Mouse (Mus musculus): ENCODE data around the gene Idnk. TPM values are rescaled to one million over a fixed set of nuclear protein-coding genes. Genes with fewer than 3 reads are reported as not detected.

The Idnk gene
- polyA plus RNA-seq, 1 experiment from 2014 or later, result 33.4 TPM

GRCm38 (mm10) chr13:58150442-58150841, 7.0 kb upstream of the Idnk start:
- H3K4me3 ChIP-seq (ENCODE audit: low read length), result no peak overlapping the region
- H3K4me1 ChIP-seq (ENCODE audit: control insufficient read depth, insufficient read depth, low read length), result no peaks in the 10 kb centered on the region
- H3K9me3 ChIP-seq (ENCODE audit: control insufficient read depth, low read length), result 0 out of 2 replicates have a peak, but pooled peaks cover 2% of the 10 kb centered on the region
- ATAC-seq (ENCODE audit: low FRiP score, low TSS enrichment), result no peak
- H3K27ac ChIP-seq (ENCODE audit: low read depth, low read length), result no peak overlapping the region
- H3K36me3 ChIP-seq (ENCODE audit: control insufficient read depth, insufficient read depth, low read length), result no peaks in the 10 kb centered on the region
- no peak overlapping the region for H3K4me2 ChIP-seq (replicated peaks; ENCODE audit: low read depth, low read length)
- H3K9ac ChIP-seq (ENCODE audit: low read depth, low read length), result no peak overlapping the region
- no peaks in the 10 kb centered on the region for H3K27me3 ChIP-seq (ENCODE audit: control insufficient read depth, insufficient read depth, low read length)
- WGBS, result 84% methylated on average over 11 of the region's 11 CpGs

GRCm38 (mm10) chr13:58156031-58156430, 1.4 kb upstream of the Idnk start:
- no peak for ATAC-seq (ENCODE audit: low FRiP score, low TSS enrichment)
- Histone ChIP-seq H3K27ac (ENCODE audit: low read depth, low read length) (no peak overlapping the region), H3K27me3 (ENCODE audit: control insufficient read depth, insufficient read depth, low read length) (no peaks in the 10 kb centered on the region), H3K9me3 (ENCODE audit: control insufficient read depth, low read length) (0 out of 2 replicates have a peak, but pooled peaks cover 2% of the 10 kb centered on the region), H3K4me2 (replicated peaks; ENCODE audit: low read depth, low read length) (no peak overlapping the region), H3K36me3 (ENCODE audit: control insufficient read depth, insufficient read depth, low read length) (peaks cover 7% of the 10 kb centered on the region; the same call in 1 of the 2 replicates), H3K9ac (ENCODE audit: low read depth, low read length) (no peak overlapping the region), H3K4me1 (ENCODE audit: control insufficient read depth, insufficient read depth, low read length) (no peaks in the 10 kb centered on the region; the same call in 1 of the 2 replicates), H3K4me3 (ENCODE audit: low read length) (no peak overlapping the region)
- WGBS, result 94% methylated on average over 2 of the region's 2 CpGs

- Histone ChIP-seq H3K4me2 (replicated peaks; ENCODE audit: low read depth, low read length) (peak overlapping the region; percentile 71), H3K9me3 (ENCODE audit: control insufficient read depth, low read length) (0 out of 2 replicates have a peak, but pooled peaks cover 2% of the 10 kb centered on the region), H3K9ac (ENCODE audit: low read depth, low read length) (peak overlapping the region; percentile 53), H3K27me3 (ENCODE audit: control insufficient read depth, insufficient read depth, low read length) (no peaks in the 10 kb centered on the region), H3K27ac (ENCODE audit: low read depth, low read length) (no peak overlapping the region), H3K4me1 (ENCODE audit: control insufficient read depth, insufficient read depth, low read length) (no peaks in the 10 kb centered on the region; the same call in 1 of the 2 replicates), H3K36me3 (ENCODE audit: control insufficient read depth, insufficient read depth, low read length) (peaks cover 7% of the 10 kb centered on the region; the same call in 1 of the 2 replicates), H3K4me3 (ENCODE audit: low read length) (peak overlapping the region; percentile 58)
- ATAC-seq (ENCODE audit: low FRiP score, low TSS enrichment), result no peak
- 32% methylated on average over 8 of the region's 8 CpGs for WGBS
Measured at GRCm38 (mm10) chr13:58157036-58157435, 413 bp upstream of the Idnk start.

- H3K9me3 ChIP-seq (ENCODE audit: control insufficient read depth, low read length), result peaks cover 2% of the 10 kb centered on the region; the same call in 1 of the 2 replicates
- peaks cover 7% of the 10 kb centered on the region; the same call in 1 of the 2 replicates for H3K36me3 ChIP-seq (ENCODE audit: control insufficient read depth, insufficient read depth, low read length)
- no peaks in the 10 kb centered on the region for H3K27me3 ChIP-seq (ENCODE audit: control insufficient read depth, insufficient read depth, low read length)
- H3K4me2 ChIP-seq (replicated peaks; ENCODE audit: low read depth, low read length), result peak overlapping the region; percentile 71
- peak overlapping the region; percentile 58 for H3K4me3 ChIP-seq (ENCODE audit: low read length)
- no peaks in the 10 kb centered on the region; the same call in 1 of the 2 replicates for H3K4me1 ChIP-seq (ENCODE audit: control insufficient read depth, insufficient read depth, low read length)
- no peak overlapping the region for H3K27ac ChIP-seq (ENCODE audit: low read depth, low read length)
- 17% methylated on average over 16 of the region's 16 CpGs for WGBS
- H3K9ac ChIP-seq (ENCODE audit: low read depth, low read length), result peak overlapping the region; percentile 53; the same call in 1 of the 2 replicates
- peak; percentile 38 for ATAC-seq (ENCODE audit: low FRiP score, low TSS enrichment)
Measured at GRCm38 (mm10) chr13:58158099-58158912, 857 bp downstream of the Idnk start.

GRCm38 (mm10) chr13:58160761-58161160, 3.3 kb downstream of the Idnk start:
- ATAC-seq (ENCODE audit: low FRiP score, low TSS enrichment), result no peak
- no peaks in the 10 kb centered on the region; the same call in 1 of the 2 replicates for H3K9me3 ChIP-seq (ENCODE audit: control insufficient read depth, low read length)
- no peak overlapping the region for H3K4me3 ChIP-seq (ENCODE audit: low read length)
- no peak overlapping the region for H3K9ac ChIP-seq (ENCODE audit: low read depth, low read length)
- H3K27ac ChIP-seq (ENCODE audit: low read depth, low read length), result no peak overlapping the region
- H3K27me3 ChIP-seq (ENCODE audit: control insufficient read depth, insufficient read depth, low read length), result no peaks in the 10 kb centered on the region
- no peaks in the 10 kb centered on the region; the same call in 1 of the 2 replicates for H3K4me1 ChIP-seq (ENCODE audit: control insufficient read depth, insufficient read depth, low read length)
- H3K4me2 ChIP-seq (replicated peaks; ENCODE audit: low read depth, low read length), result no peak overlapping the region
- H3K36me3 ChIP-seq (ENCODE audit: control insufficient read depth, insufficient read depth, low read length), result peaks cover 12% of the 10 kb centered on the region; the same call in 1 of the 2 replicates
- 96% methylated on average over 15 of the region's 15 CpGs for WGBS

- Histone ChIP-seq H3K27me3 (ENCODE audit: control insufficient read depth, insufficient read depth, low read length) (no peaks in the 10 kb centered on the region), H3K9ac (ENCODE audit: low read depth, low read length) (no peak overlapping the region), H3K36me3 (ENCODE audit: control insufficient read depth, insufficient read depth, low read length) (peaks cover 12% of the 10 kb centered on the region; the same call in 1 of the 2 replicates), H3K4me1 (ENCODE audit: control insufficient read depth, insufficient read depth, low read length) (no peaks in the 10 kb centered on the region), H3K9me3 (ENCODE audit: control insufficient read depth, low read length) (no peaks in the 10 kb centered on the region; the same call in 1 of the 2 replicates), H3K27ac (ENCODE audit: low read depth, low read length) (no peak overlapping the region), H3K4me2 (replicated peaks; ENCODE audit: low read depth, low read length) (no peak overlapping the region), H3K4me3 (ENCODE audit: low read length) (no peak overlapping the region)
- ATAC-seq (ENCODE audit: low FRiP score, low TSS enrichment), result no peak
- WGBS, result 96% methylated on average over 12 of the region's 12 CpGs
Measured at GRCm38 (mm10) chr13:58163343-58163742, 5.9 kb downstream of the Idnk start.

GRCm38 (mm10) chr13:58168119-58168518, 10.7 kb downstream of the Idnk start:
- H3K27ac ChIP-seq (ENCODE audit: low read depth, low read length), result no peak overlapping the region
- peaks cover 14% of the 10 kb centered on the region; the same call in 1 of the 2 replicates for H3K36me3 ChIP-seq (ENCODE audit: control insufficient read depth, insufficient read depth, low read length)
- H3K27me3 ChIP-seq (ENCODE audit: control insufficient read depth, insufficient read depth, low read length), result no peaks in the 10 kb centered on the region
- ATAC-seq (ENCODE audit: low FRiP score, low TSS enrichment), result no peak
- H3K9me3 ChIP-seq (ENCODE audit: control insufficient read depth, low read length), result no peaks in the 10 kb centered on the region; the same call in 1 of the 2 replicates
- no peak overlapping the region for H3K4me2 ChIP-seq (replicated peaks; ENCODE audit: low read depth, low read length)
- H3K9ac ChIP-seq (ENCODE audit: low read depth, low read length), result no peak overlapping the region
- no peaks in the 10 kb centered on the region for H3K4me1 ChIP-seq (ENCODE audit: control insufficient read depth, insufficient read depth, low read length)
- H3K4me3 ChIP-seq (ENCODE audit: low read length), result no peak overlapping the region

GRCm38 (mm10) chr13:58176105-58176504, 18.7 kb downstream of the Idnk start:
- 75% methylated on average over 3 of the region's 3 CpGs for WGBS
- Histone ChIP-seq H3K9me3 (ENCODE audit: control insufficient read depth, low read length) (no peaks in the 10 kb centered on the region), H3K4me1 (ENCODE audit: control insufficient read depth, insufficient read depth, low read length) (no peaks in the 10 kb centered on the region), H3K36me3 (ENCODE audit: control insufficient read depth, insufficient read depth, low read length) (peaks cover 52% of the 10 kb centered on the region), H3K9ac (ENCODE audit: low read depth, low read length) (no peak overlapping the region), H3K4me2 (replicated peaks; ENCODE audit: low read depth, low read length) (no peak overlapping the region), H3K27ac (ENCODE audit: low read depth, low read length) (no peak overlapping the region), H3K4me3 (ENCODE audit: low read length) (no peak overlapping the region), H3K27me3 (ENCODE audit: control insufficient read depth, insufficient read depth, low read length) (no peaks in the 10 kb centered on the region)
- ATAC-seq (ENCODE audit: low FRiP score, low TSS enrichment), result no peak

Data from kidney, embryonic 14.5 days (tissue).